Comparison of ENCODE assay signal across 8 mouse cellular contexts in genomic region chr3:138753182-138753885, GRCm38 (mm10). TPM values are rescaled to one million over a fixed set of nuclear protein-coding genes. Genes with fewer than 3 reads are reported as not detected.
DNase-seq lines count a peak whose midpoint lies in the region; ATAC-seq and TF ChIP-seq lines count a peak whose summit lies in the region.

No protein-coding gene starts in this region.

- 37% methylated on average over 12 of the region's 12 CpGs for WGBS in heart, postnatal 0 days
- 16% methylated on average over 12 of the region's 12 CpGs for WGBS in kidney, postnatal 0 days

- intact Hi-C loops in heart, postnatal 10 days (cut with DNase I), result no loop called here

- no peaks in the 10 kb centered on the region for H3K4me1 ChIP-seq in heart, postnatal 0 days (ENCODE audit: control insufficient read depth, insufficient read depth)
- H3K4me1 ChIP-seq in kidney, postnatal 0 days (replicated peaks; ENCODE audit: insufficient read depth, low read length), result peaks cover 10% of the 10 kb centered on the region; the same call in 1 of the 2 replicates

- TF ChIP-seq POLR2A in myocyte (IDR thresholded peaks at IDR 0.05; ENCODE audit: insufficient read length, low read depth), result no peak

- H3ac ChIP-seq in myocyte (ENCODE audit: control insufficient read depth, insufficient read length), result no peak overlapping the region

- H3K27ac ChIP-seq in heart, postnatal 0 days (ENCODE audit: low read depth), result no peak overlapping the region
- no peak overlapping the region for H3K27ac ChIP-seq in kidney, postnatal 0 days

- no peaks in the 10 kb centered on the region for H3K36me3 ChIP-seq in heart, postnatal 0 days (replicated peaks; ENCODE audit: control insufficient read depth, insufficient read depth, low read length)
- no peaks in the 10 kb centered on the region for H3K36me3 ChIP-seq in kidney, postnatal 0 days (ENCODE audit: insufficient read depth, low read length)
- no peaks in the 10 kb centered on the region for H3K36me3 ChIP-seq in myocyte (ENCODE audit: control insufficient read depth, insufficient read depth)

- peaks cover 49% of the 10 kb centered on the region for H3K79me2 ChIP-seq in myocyte (ENCODE audit: control insufficient read depth, insufficient read depth)

- no peaks in the 10 kb centered on the region for H3K27me3 ChIP-seq in heart, postnatal 0 days (ENCODE audit: control insufficient read depth, insufficient read depth, low read length)
- no peaks in the 10 kb centered on the region for H3K27me3 ChIP-seq in kidney, postnatal 0 days (ENCODE audit: insufficient read depth, low read length)
- H3K27me3 ChIP-seq in myocyte (ENCODE audit: control insufficient read depth, insufficient read depth, insufficient read length), result no peaks in the 10 kb centered on the region

- no peaks in the 10 kb centered on the region for H3K9me3 ChIP-seq in heart, postnatal 0 days (replicated peaks; ENCODE audit: control insufficient read depth, low read length)
- no peaks in the 10 kb centered on the region for H3K9me3 ChIP-seq in kidney, postnatal 0 days (replicated peaks; ENCODE audit: low read length)

- H3K4me3 ChIP-seq in heart, postnatal 0 days (ENCODE audit: low read depth, low read length), result no peak overlapping the region
- H3K4me3 ChIP-seq in kidney, postnatal 0 days (replicated peaks; ENCODE audit: low read depth, low read length), result no peak overlapping the region
- H3K4me3 ChIP-seq in myocyte, result no peak overlapping the region

- TF ChIP-seq CTCF in heart, postnatal 0 days (IDR thresholded peaks at IDR 0.05; ENCODE audit: low read depth), result no peak
- TF ChIP-seq CTCF in kidney, postnatal 0 days (IDR thresholded peaks at IDR 0.05; ENCODE audit: low read depth), result no peak

- ATAC-seq in heart, postnatal 0 days (ENCODE audit: insufficient read depth, low read depth), result no peak
- no peak for ATAC-seq in kidney, postnatal 0 days (replicated peaks; ENCODE audit: low FRiP score, low read depth)

- no peak for DNase-seq in heart, postnatal 0 days (ENCODE audit: low spot score)
- no peak for DNase-seq in heart, postnatal 10 days
- peak; percentile 61 to 64 for DNase-seq in adrenal gland, postnatal 36 days
- peak; percentile 69 to 74 for DNase-seq in cerebellum, postnatal 25 days
- peak; percentile 57 for DNase-seq in kidney, postnatal 0 days (ENCODE audit: low spot score)
- no peak for DNase-seq in urinary bladder, postnatal 36 days (ENCODE audit: low spot score in 2 of 2)
- no peak for DNase-seq in retina, postnatal 1 day

- no peak for TF ChIP-seq EP300 in heart, postnatal 0 days (IDR thresholded peaks at IDR 0.05; ENCODE audit: low read depth)

- H3K9ac ChIP-seq in heart, postnatal 0 days (replicated peaks; ENCODE audit: low read depth, low read length), result no peak overlapping the region
- H3K9ac ChIP-seq in kidney, postnatal 0 days (ENCODE audit: low read depth, low read length), result no peak overlapping the region

- H3K4me2 ChIP-seq in heart, postnatal 0 days (ENCODE audit: low read depth, low read length), result peak overlapping the region; percentile 4; the same call in 1 of the 2 replicates
- H3K4me2 ChIP-seq in kidney, postnatal 0 days (ENCODE audit: low read length), result 0 out of 2 replicates have a peak overlapping the region, but pooled peaks have one; percentile 16
- H3K4me2 ChIP-seq in myocyte (ENCODE audit: low read depth), result peak overlapping the region; percentile 61

TF ChIP-seq in myocyte, 11 proteins besides CTCF, POLR2A, EP300 and RAD21:
- TF ChIP-seq POLR2AphosphoS2 (IDR thresholded peaks at IDR 0.05; ENCODE audit: insufficient read length, low read depth) (no peak), CEBPB (IDR thresholded peaks at IDR 0.05; ENCODE audit: insufficient read depth, poor library complexity, severe bottlenecking) (no peak), TCF12 (IDR thresholded peaks at IDR 0.05; ENCODE audit: insufficient read depth, poor library complexity, severe bottlenecking) (no peak), MYOG (IDR thresholded peaks at IDR 0.05; ENCODE audit: control insufficient read depth in 1 of 3, insufficient read depth in 1 of 3, insufficient read length in 2 of 3, low read depth in 2 of 3) (peak in 1 of 3 experiments; percentile 65), TCF3 (IDR thresholded peaks at IDR 0.05; ENCODE audit: insufficient read length, low read depth) (no peak), E2F4 (IDR thresholded peaks at IDR 0.05; ENCODE audit: insufficient read depth) (no peak), MYOD1 (IDR thresholded peaks at IDR 0.05; ENCODE audit: control insufficient read depth in 1 of 3, insufficient read length in 2 of 3, low read depth in 2 of 3) (peak in 1 of 3 experiments; percentile 62)

RNA-seq across cellular contexts. Expression of gene Tspan5, which starts 11.3 kb away (rescaled TPM):
- total RNA-seq in heart, postnatal 0 days (2014; rRNA removed; ENCODE audit: low replicate concordance), result 25.4 and 27.6 TPM in 2 replicates
- polyA plus RNA-seq in heart, postnatal 0 days (2015; fragmentation: Nextera tagmentation; extraction: Ambion mirVana), result 7.7 and 9.7 TPM in 2 replicates
- 10 to 100 TPM; 12.4 to 13.7 TPM for total RNA-seq in heart, postnatal 10 days (2021)
- total RNA-seq in adrenal gland, postnatal 36 days (2021), result 10 to 100 TPM; 54.6 to 82.7 TPM
- polyA plus RNA-seq in kidney, postnatal 0 days (2015; fragmentation: Nextera tagmentation; extraction: Ambion mirVana), result 19.0 and 19.4 TPM in 2 replicates
- polyA plus RNA-seq in myocyte (2012; fragmentation: generic; extraction: Trizol), result 16.9 TPM

Comparison
In these comparisons a context has a peak if more than half of its experiments do, and no peak if none do; other contexts are left out.
1. DNase-seq: peak in adrenal gland, postnatal 36 days (2 of 2), cerebellum, postnatal 25 days (2 of 2) and kidney, postnatal 0 days (single experiment); none in heart, postnatal 0 days (single experiment), heart, postnatal 10 days (0 of 2), urinary bladder, postnatal 36 days (0 of 2) and retina, postnatal 1 day (single experiment).
2. H3K4me2 ChIP-seq: peak in every context shown above with its lines; median percentile 61 in myocyte; 16 in kidney, postnatal 0 days; 4 in heart, postnatal 0 days.